Mouse (Mus musculus) E14TG2a.4 (cell line): Measurements from ENCODE around the gene Pls1.

ENCODE experiments used
- CTCF ChIP-seq: conservative IDR thresholded peaks from 2 replicates; pipeline ENCODE4 v1.5.1; 2014; ENCODE audit warnings: low read length
- NANOG ChIP-seq: IDR thresholded peaks from 2 replicates; pipeline ENCODE4 v1.6.1; 2014; ENCODE audit warnings: borderline replicate concordance, low read length, mixed read lengths

DNA sequence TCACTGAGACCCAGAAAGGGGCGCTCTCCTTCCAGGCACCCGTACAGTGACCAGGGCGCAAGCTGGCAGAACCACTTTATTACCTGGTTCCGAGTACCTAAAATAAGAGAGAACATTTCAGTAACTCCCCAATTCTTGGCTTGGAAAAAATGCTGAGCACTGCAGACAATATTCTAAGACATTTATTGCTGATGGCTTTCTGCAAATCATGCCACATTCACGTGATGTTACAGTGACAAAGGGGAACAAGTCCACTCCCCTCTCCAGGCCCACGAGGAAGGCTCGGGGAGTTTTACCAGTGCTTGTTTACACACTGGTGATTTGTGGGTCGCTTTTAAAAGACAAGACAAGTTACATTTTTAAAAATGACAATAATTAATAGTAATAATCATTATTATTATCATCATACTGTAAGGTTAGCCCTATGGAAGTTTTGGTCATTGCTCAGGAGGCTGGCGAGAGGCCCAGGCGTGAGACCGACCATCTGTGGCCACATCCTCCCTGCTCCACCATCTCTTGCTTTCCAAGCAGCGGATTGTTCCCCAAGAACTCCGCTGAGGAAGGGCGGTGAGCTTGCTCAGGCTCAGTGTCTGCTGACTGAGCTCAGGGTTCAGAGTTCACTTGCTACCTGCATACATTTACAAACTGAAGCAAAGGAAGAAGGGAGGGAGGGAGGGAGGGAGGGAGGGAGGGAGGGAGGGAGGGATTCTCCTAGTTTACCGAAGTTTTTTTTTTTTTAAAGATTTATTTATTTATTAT lies 50.9 kb downstream of the Pls1 start:
- TF ChIP-seq CTCF (no peak), NANOG (no peak)
